Mouse (Mus musculus) E14TG2a.4 (cell line): Measurements from ENCODE around the gene Ppp2r5c.

Source experiments
- H3K27me3 ChIP-seq: 2 replicates; pipeline ENCODE4 v1.6.1; 2014; ENCODE audit warnings: low read length, control low read depth; ENCODE audit not compliant: insufficient read depth
- H3K36me3 ChIP-seq: 2 replicates; pipeline ENCODE4 v1.6.1; 2014; ENCODE audit warnings: low read length, control low read depth; ENCODE audit not compliant: insufficient read depth
- H3K4me1 ChIP-seq: replicated peaks from 2 replicates; pipeline ENCODE4 v1.6.1; 2014; ENCODE audit warnings: low read depth, low read length, control low read depth
- H3K4me3 ChIP-seq: replicated peaks from 2 replicates; pipeline ENCODE4 v1.5.1; 2014; ENCODE audit warnings: mild to moderate bottlenecking, low read length
- H3K9me3 ChIP-seq: 2 replicates; pipeline ENCODE4 v1.6.1; 2014; ENCODE audit warnings: low read length, control low read depth
- CTCF ChIP-seq: conservative IDR thresholded peaks from 2 replicates; pipeline ENCODE4 v1.5.1; 2014; ENCODE audit warnings: low read length
- NANOG ChIP-seq: IDR thresholded peaks from 2 replicates; pipeline ENCODE4 v1.6.1; 2014; ENCODE audit warnings: borderline replicate concordance, low read length, mixed read lengths
- POU5F1 ChIP-seq: IDR thresholded peaks from 2 replicates; pipeline ENCODE4 v1.6.1; 2014; ENCODE audit warnings: low read length, borderline replicate concordance

Ppp2r5c gene

DNA sequence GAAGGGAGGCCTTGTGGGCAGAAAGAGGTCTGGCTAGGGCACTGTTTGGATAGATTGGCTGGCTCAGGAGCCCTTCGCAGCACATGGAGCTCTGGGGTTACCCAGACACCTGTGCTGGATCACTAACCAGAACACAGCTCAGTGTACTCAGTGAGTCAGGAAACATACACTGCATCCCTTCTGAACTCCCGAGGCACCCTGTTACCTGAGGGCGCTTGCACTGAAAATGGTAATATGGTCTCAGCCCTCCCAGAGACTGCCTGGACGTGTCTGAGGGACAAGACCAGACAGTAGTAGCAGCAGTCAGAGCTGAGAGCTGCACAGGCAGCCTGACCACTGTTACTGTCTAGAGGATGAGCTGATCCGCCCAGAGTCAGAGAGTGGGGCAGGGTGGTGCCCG, 85.8 kb downstream of the Ppp2r5c start:
- no peaks in the 10 kb centered on the region for H3K27me3 ChIP-seq
- H3K9me3 ChIP-seq = no peaks in the 10 kb centered on the region
- H3K4me1 ChIP-seq = peaks cover 60% of the 10 kb centered on the region
- TF ChIP-seq NANOG (no peak), CTCF (no peak), POU5F1 (no peak)
- peak overlapping the region; percentile 51 for H3K4me3 ChIP-seq
- H3K36me3 ChIP-seq = peaks cover 79% of the 10 kb centered on the region

DNA sequence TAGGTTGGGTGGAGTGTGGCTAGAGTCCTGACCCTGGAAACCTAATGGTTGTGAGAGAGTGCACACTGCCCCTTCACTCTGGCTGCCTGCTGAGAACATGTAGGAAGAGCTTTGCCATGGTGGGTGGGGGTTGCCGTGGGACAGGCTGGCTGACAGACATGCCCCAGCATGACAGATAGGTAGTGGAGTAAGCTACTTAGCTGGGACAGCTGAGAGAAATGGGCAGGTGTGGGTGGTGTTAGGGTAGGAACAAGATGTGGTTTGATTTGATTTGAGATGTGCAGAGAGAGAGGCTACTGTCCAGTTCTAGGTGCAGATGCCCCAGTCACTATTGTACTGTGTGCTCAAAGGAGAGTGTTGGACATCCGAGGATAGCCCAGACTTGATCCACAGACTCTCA, 86.2 kb downstream of the Ppp2r5c start:
- Histone ChIP-seq H3K4me1 (peaks cover 60% of the 10 kb centered on the region), H3K36me3 (peaks cover 76% of the 10 kb centered on the region), H3K4me3 (peak overlapping the region; percentile 51), H3K9me3 (no peaks in the 10 kb centered on the region), H3K27me3 (no peaks in the 10 kb centered on the region)
- TF ChIP-seq CTCF (no peak), POU5F1 (no peak), NANOG (no peak)

DNA sequence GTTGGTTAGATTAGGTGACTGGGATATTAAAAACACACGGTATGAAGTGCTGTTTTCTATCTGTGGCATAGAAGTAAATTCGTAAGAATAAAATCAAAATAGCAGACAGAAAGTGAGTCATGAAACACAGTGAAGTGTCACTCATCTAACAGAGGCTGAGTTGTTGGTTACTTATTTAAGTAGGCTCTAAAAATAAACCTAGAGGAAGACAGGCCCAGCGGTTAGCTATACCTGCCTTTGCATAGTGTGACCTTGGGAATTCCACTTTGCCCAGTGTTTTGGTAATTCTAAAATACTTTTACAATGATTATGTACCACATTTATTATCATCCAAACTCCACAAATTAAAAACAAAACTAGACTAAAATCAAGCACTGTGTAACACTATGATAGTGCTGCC, 86.9 kb downstream of the Ppp2r5c start:
- no peaks in the 10 kb centered on the region for H3K27me3 ChIP-seq
- H3K4me3 ChIP-seq = 0 out of 2 replicates have a peak overlapping the region, but pooled peaks have one; percentile 29
- H3K4me1 ChIP-seq = peaks cover 64% of the 10 kb centered on the region
- peaks cover 73% of the 10 kb centered on the region for H3K36me3 ChIP-seq
- TF ChIP-seq CTCF = no peak
- no peak for TF ChIP-seq POU5F1
- TF ChIP-seq NANOG = no peak
- no peaks in the 10 kb centered on the region for H3K9me3 ChIP-seq

DNA sequence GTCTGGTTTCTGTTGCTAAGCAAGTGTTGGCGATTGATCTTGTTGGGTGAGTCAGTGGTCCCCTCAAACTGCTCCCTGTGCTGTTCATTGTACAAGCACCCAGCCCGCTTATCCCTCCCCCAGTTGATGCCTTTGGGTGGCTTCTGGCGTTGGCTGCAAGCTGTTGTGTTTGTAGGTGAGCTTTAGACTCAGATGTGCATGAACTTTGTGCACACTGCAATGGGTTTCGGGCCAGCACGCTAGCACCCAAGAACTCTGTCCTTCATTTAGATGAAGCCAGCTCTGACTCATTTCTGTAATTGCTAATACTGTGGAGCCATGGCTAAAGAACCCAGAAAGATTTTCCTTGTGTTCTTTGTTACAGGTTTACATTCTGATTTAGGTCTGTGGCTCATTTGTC, 88.4 kb downstream of the Ppp2r5c start:
- Histone ChIP-seq H3K36me3 (peaks cover 69% of the 10 kb centered on the region), H3K27me3 (no peaks in the 10 kb centered on the region), H3K4me3 (0 out of 2 replicates have a peak overlapping the region, but pooled peaks have one; percentile 1), H3K9me3 (no peaks in the 10 kb centered on the region), H3K4me1 (peaks cover 79% of the 10 kb centered on the region)
- TF ChIP-seq POU5F1 (no peak), CTCF (no peak), NANOG (no peak)

DNA sequence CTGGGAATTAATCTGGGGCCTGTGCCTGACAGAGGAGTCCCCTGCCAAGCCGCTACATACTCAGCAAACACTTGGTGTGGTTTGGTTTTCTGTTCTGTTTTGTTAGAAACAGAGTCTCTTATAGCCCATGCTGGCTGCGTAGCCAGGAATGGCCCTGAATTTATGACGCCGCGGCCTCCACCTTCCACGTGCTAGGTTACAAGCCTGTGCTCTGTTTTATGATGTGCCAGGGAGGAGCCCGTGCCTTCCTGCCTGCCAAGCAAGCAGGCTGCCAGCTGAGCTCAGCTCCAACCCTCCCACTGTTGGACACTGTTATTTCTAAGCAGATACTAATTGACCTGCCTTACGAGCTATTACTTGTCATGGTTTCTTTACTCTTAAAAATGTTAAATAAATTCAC, 90.8 kb downstream of the Ppp2r5c start:
- TF ChIP-seq NANOG (no peak), CTCF (no peak), POU5F1 (no peak)
- H3K9me3 ChIP-seq = no peaks in the 10 kb centered on the region
- no peak overlapping the region for H3K4me3 ChIP-seq
- H3K4me1 ChIP-seq = peaks cover 85% of the 10 kb centered on the region
- no peaks in the 10 kb centered on the region for H3K27me3 ChIP-seq
- H3K36me3 ChIP-seq = peaks cover 70% of the 10 kb centered on the region

DNA sequence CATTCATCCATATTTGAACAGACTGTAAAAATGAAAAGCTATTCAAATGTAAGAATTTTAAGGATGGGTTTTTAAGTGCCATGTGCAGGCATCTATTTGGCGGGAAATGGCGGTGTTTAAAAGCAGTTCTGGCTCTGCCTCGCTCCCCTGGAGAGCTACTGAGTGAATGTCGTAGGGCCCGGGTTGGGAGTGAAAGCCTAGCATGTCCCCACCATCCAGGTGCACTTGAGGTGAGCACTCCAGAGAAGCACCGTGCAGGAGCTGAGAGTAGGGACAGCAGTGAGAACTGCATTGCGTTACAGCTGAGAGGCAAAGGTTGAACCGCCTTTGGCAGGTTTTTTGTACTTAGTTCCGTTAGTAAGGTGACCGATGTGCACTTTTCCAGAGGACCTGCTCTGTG, 92.4 kb downstream of the Ppp2r5c start:
- H3K36me3 ChIP-seq = peaks cover 74% of the 10 kb centered on the region
- H3K4me1 ChIP-seq = peaks cover 71% of the 10 kb centered on the region
- H3K4me3 ChIP-seq = no peak overlapping the region
- no peaks in the 10 kb centered on the region for H3K27me3 ChIP-seq
- TF ChIP-seq NANOG (no peak), CTCF (no peak), POU5F1 (no peak)
- no peaks in the 10 kb centered on the region for H3K9me3 ChIP-seq

DNA sequence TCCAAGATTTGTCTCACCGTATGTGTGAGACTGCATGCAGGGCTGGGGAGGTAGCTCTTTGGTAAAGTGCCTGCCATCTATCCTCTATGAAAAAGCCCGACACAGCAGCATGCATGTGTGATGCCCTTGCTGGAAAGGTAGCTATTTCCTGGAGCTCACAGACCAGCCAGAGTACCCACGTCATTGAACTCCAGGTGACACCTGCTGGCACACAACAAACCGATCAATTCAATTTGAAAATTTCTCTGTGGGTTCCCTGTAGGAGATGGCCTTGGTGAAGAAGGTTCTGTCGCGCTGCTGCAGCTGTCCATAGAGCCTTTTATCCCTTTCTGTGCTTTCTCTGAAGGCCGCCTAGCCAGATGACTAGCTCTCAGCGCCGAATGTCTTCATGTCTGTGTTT, 92.9 kb downstream of the Ppp2r5c start:
- Histone ChIP-seq H3K9me3 (no peaks in the 10 kb centered on the region), H3K36me3 (peaks cover 76% of the 10 kb centered on the region), H3K4me1 (peaks cover 66% of the 10 kb centered on the region), H3K4me3 (no peak overlapping the region), H3K27me3 (no peaks in the 10 kb centered on the region)
- no peak for TF ChIP-seq POU5F1
- no peak for TF ChIP-seq CTCF
- no peak for TF ChIP-seq NANOG

DNA sequence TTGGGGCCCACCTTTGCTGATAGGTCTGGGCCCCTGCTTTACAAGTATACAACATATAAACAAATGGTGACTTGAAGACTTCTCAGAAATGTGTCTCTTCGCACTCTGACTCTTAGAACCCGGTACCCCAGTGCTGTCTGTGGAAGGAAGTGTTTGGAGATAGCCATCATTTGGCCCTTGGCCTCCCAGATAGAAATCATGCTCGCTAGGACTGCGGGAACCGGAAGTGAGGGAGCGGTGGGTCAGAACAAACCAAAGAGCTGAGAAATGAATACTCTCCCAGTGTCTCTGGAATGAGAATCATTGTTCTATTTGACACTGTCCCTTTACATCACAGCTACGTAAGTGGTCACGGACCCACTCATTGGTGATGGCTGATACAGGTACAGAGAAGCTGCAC, 93.4 kb downstream of the Ppp2r5c start:
- no peaks in the 10 kb centered on the region for H3K9me3 ChIP-seq
- peaks cover 79% of the 10 kb centered on the region for H3K36me3 ChIP-seq
- no peaks in the 10 kb centered on the region for H3K27me3 ChIP-seq
- TF ChIP-seq CTCF (no peak), POU5F1 (no peak), NANOG (no peak)
- H3K4me3 ChIP-seq = no peak overlapping the region
- H3K4me1 ChIP-seq = peaks cover 62% of the 10 kb centered on the region

DNA sequence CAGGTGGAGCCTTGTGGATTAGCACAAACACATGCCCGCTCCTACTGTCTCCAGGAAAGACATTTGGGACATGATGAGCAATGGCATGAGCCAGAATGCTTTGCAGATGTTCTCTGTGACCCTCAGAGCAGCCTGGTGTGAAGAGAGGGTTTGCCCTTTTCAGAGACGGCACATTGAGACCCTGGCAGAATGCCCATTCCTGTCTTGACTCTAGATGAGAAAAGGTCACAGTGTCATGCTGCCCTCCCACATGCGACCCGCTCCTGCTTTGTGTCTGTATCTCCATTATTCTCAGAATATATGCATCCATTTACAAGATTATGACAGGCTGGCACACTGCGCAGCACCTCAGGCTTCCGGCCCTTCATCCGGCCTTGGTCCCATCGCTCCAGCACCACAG, 94.1 kb downstream of the Ppp2r5c start:
- peaks cover 54% of the 10 kb centered on the region for H3K4me1 ChIP-seq
- H3K36me3 ChIP-seq = peaks cover 80% of the 10 kb centered on the region
- H3K9me3 ChIP-seq = no peaks in the 10 kb centered on the region
- peak overlapping the region; percentile 37; the same call in 1 of the 2 replicates for H3K4me3 ChIP-seq
- TF ChIP-seq POU5F1 (no peak), CTCF (no peak), NANOG (no peak)
- H3K27me3 ChIP-seq = no peaks in the 10 kb centered on the region
